Mouse (Mus musculus) liver, embryonic 11.5 days (tissue): ENCODE data around the gene Nox4. TPM values are rescaled to one million over a fixed set of nuclear protein-coding genes. Genes with fewer than 3 reads are reported as not detected.

Experiments used
- ATAC-seq: fragments of 200-750 bp; cut with Nextera tagmentation; replicated peaks from 2 replicates; pipeline ENCODE4 v1.8.0; 2017; ENCODE audit warnings: moderate number of reproducible peaks, mild to moderate bottlenecking, moderate TSS enrichment, moderate library complexity; ENCODE audit not compliant: low FRiP score
- DNase-seq: peaks from one replicate; pipeline ENCODE4 v3.0.0-alpha.2; 2017; ENCODE audit warnings: low spot score
- H3K27ac ChIP-seq: fragments of 300-500 bp; sonication (generic); 2 replicates; pipeline ENCODE4 v1.5.1; 2014; ENCODE audit warnings: mild to moderate bottlenecking, low read depth, low read length, control low read depth
- H3K27me3 ChIP-seq: fragments of 300-500 bp; sonication (generic); replicated peaks from 2 replicates; pipeline ENCODE4 v1.6.1; 2014; ENCODE audit warnings: low read length, mixed read lengths; ENCODE audit not compliant: control insufficient read depth, insufficient read depth
- H3K36me3 ChIP-seq: fragments of 300-500 bp; sonication (generic); 2 replicates; pipeline ENCODE4 v1.6.1; 2014; ENCODE audit warnings: mild to moderate bottlenecking, low read length, moderate library complexity, mixed read lengths; ENCODE audit not compliant: control insufficient read depth, insufficient read depth
- H3K4me1 ChIP-seq: fragments of 300-500 bp; sonication (generic); replicated peaks from 2 replicates; pipeline ENCODE4 v1.6.1; 2014; ENCODE audit warnings: low read length, mixed read lengths; ENCODE audit not compliant: control insufficient read depth, insufficient read depth
- H3K4me2 ChIP-seq: fragments of 300-500 bp; sonication (generic); 2 replicates; pipeline ENCODE4 v1.6.1; 2014; ENCODE audit warnings: mild to moderate bottlenecking, control low read depth, moderate library complexity
- H3K4me3 ChIP-seq: fragments of 300-500 bp; sonication (generic); 2 replicates; pipeline ENCODE4 v1.5.1; 2014; ENCODE audit warnings: low read depth, low read length, control low read depth
- H3K9ac ChIP-seq: fragments of 300-500 bp; sonication (generic); 2 replicates; pipeline ENCODE4 v1.6.1; 2014; ENCODE audit warnings: low read depth, low read length, control low read depth
- H3K9me3 ChIP-seq: fragments of 300-500 bp; sonication (generic); 2 replicates; pipeline ENCODE4 v1.6.1; 2016; ENCODE audit warnings: low read length, inconsistent platforms, mixed read lengths; ENCODE audit not compliant: control insufficient read depth
- WGBS: fragments of 180-500 bp; shearing (Covaris S2); extraction: QIAGEN DNeasy Blood & Tissue Kit; methylation state at CpG from one replicate; pipeline ENCODE4 v1.1.7; 2014; 5-methylcytosine and 5-hydroxymethylcytosine counted together
- polyA plus RNA-seq: library from polyadenylated mRNA; unstranded; fragments of >200 nt; fragmentation: Nextera tagmentation; extraction: Ambion mirVana; gene quantifications from 2 replicates; pipeline ENCODE4 v1.2.1, GENCODE M21; 2014

Nox4 gene
- 0.81 and 1.2 TPM in 2 replicates for polyA plus RNA-seq

DNA sequence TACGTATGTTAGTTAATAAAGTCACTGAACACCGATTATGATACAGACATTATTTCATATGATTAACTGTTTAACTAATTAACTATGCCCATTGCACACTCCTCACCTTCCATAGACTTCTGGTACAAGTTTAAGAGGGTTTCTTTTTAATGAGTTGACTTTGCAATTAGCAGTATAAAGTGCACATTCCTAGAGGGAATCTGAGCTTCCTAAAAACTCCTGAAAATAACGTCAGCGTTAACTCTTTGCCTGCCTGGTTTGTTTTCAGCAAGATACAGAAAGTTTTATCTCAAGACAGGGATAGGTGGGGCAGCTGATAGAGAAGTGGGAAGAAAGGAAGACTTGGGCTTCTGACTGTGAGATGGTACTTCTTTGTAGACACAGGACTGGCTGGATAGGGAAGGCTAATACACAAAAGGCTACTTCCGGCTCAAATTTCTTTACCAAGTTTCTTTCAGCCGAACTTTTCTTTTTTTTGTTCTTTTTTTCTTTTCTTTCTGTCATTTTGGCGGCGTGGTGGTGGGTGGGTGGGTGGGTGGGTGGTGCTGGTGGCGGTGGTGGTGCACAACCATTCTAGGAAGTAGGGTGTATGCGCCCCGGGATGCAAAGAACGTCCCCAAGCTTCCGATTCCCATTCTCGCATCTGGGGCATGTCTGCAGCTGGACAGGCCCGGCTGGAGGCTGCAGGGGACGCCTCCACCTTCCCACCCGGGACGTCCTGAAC is at the start of gene Nox4:
Gene Nox4 (plus strand): TSS at position 241 of the 724 bp plus-strand sequence.
- 0 out of 2 replicates have a peak within 1 kb of the TSS, but pooled peaks have one; percentile 25 for H3K27ac ChIP-seq
- peak; percentile 43; the same call in 1 of the 2 replicates for ATAC-seq

DNA sequence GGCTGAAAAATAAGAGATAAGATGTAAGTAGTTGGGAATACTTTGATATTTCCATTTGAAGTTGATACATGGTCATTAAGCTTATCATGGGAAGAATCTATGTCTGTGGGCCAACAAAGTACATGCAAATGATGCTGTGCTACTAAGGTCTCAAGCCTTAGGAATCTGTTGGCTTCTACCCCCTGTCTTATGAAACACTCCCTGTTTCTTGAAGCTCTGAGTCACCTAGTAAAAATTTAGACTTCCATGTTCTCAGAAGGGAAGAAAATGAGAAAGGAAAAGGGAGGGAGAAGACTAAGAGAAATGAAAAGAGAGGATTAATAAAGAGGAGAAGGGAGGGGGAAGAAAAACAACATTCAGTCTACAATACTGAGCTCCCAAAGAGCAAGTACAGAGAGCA is 41.1 kb upstream of the Nox4 start:
- Histone ChIP-seq H3K27me3 (no peaks in the 10 kb centered on the region), H3K9ac (no peak overlapping the region), H3K9me3 (no peaks in the 10 kb centered on the region), H3K27ac (no peak overlapping the region), H3K36me3 (no peaks in the 10 kb centered on the region), H3K4me2 (no peak overlapping the region), H3K4me1 (no peaks in the 10 kb centered on the region), H3K4me3 (no peak overlapping the region)
- ATAC-seq (no peak), DNase-seq (no peak)

More for the DNA sequence above, at the start of gene Nox4:
- DNase-seq, result no peak
- WGBS, result 9% methylated on average over 18 of the region's 18 CpGs
- no peaks in the 10 kb centered on the region for H3K4me1 ChIP-seq
- peak within 1 kb of the TSS; percentile 54 for H3K9ac ChIP-seq
- H3K36me3 ChIP-seq, result no peaks in the 10 kb centered on the region
- no peaks in the 10 kb centered on the region for H3K9me3 ChIP-seq
- no peaks in the 10 kb centered on the region for H3K27me3 ChIP-seq
- peak within 1 kb of the TSS; percentile 59 for H3K4me3 ChIP-seq
- peak within 1 kb of the TSS; percentile 69 for H3K4me2 ChIP-seq

DNA sequence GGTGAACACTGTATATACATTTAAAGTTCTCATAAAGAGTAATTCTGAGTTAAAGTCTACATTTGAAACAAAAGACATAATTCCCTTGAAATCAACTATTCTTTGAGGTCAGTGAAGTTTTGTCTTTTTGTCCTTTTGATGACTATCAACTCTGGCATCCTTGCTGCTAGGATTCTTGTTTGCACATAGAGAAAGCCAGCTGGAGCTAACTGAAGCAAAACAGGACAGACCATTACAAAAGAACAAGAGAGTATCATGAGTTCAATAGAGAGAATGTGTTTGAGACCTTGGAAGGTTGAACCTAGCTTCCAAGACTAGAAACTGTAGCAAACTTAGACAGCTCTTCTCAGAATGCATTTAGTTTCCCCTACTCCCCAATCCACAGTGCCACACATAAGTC is 24.2 kb upstream of the Nox4 start:
- Histone ChIP-seq H3K27ac (no peak overlapping the region), H3K4me3 (no peak overlapping the region), H3K4me1 (no peaks in the 10 kb centered on the region), H3K27me3 (no peaks in the 10 kb centered on the region), H3K9me3 (no peaks in the 10 kb centered on the region), H3K9ac (no peak overlapping the region), H3K4me2 (no peak overlapping the region), H3K36me3 (no peaks in the 10 kb centered on the region)
- DNase-seq (no peak), ATAC-seq (no peak)

DNA sequence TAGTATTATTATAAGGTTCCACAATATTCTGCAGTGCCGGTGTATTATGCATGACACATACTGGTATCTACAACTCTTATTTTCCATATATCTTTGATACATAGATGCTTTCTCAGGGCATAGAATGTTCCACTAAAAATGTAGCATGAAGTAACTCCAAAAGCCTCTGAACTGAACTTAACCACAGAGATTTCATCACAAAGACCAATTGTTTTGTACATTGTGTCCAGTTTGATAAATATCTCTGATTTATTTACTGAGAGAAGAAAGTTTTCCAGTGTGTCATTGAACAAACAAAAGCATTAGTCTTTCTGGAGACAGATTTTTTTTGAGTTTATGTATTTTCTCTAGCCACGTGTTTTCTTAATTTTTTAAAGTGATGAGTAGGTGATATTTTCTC is 23.1 kb upstream of the Nox4 start:
- ATAC-seq (no peak), DNase-seq (no peak)
- Histone ChIP-seq H3K4me1 (no peaks in the 10 kb centered on the region), H3K4me3 (no peak overlapping the region), H3K4me2 (no peak overlapping the region), H3K9ac (no peak overlapping the region), H3K36me3 (no peaks in the 10 kb centered on the region), H3K9me3 (no peaks in the 10 kb centered on the region), H3K27me3 (no peaks in the 10 kb centered on the region), H3K27ac (no peak overlapping the region)
- WGBS, result 71% methylated on average over 2 of the region's 2 CpGs

DNA sequence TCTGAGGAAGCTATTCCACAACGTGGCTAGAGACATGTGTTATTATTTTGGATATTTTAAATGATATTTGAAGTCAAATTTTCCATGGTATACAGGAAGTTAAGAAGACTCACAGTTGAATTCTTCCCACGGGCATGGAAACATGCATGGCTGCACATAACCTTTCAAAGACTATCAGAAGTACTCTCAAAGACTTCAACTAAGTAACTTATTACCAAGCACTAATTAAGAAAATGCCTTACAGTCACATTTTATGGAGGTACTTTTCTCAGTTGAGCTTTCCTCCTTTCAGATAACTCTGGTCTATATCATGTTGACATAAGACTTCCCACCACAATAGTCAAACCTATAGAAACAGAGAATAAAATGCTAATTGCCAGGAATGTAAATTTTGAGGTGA is 20.3 kb upstream of the Nox4 start:
- 52% methylated on average over 2 of the region's 2 CpGs for WGBS
- Histone ChIP-seq H3K4me2 (no peak overlapping the region), H3K27me3 (no peaks in the 10 kb centered on the region), H3K9me3 (no peaks in the 10 kb centered on the region), H3K4me1 (no peaks in the 10 kb centered on the region), H3K4me3 (no peak overlapping the region), H3K36me3 (no peaks in the 10 kb centered on the region), H3K9ac (no peak overlapping the region), H3K27ac (no peak overlapping the region)
- ATAC-seq, result no peak
- DNase-seq, result no peak

DNA sequence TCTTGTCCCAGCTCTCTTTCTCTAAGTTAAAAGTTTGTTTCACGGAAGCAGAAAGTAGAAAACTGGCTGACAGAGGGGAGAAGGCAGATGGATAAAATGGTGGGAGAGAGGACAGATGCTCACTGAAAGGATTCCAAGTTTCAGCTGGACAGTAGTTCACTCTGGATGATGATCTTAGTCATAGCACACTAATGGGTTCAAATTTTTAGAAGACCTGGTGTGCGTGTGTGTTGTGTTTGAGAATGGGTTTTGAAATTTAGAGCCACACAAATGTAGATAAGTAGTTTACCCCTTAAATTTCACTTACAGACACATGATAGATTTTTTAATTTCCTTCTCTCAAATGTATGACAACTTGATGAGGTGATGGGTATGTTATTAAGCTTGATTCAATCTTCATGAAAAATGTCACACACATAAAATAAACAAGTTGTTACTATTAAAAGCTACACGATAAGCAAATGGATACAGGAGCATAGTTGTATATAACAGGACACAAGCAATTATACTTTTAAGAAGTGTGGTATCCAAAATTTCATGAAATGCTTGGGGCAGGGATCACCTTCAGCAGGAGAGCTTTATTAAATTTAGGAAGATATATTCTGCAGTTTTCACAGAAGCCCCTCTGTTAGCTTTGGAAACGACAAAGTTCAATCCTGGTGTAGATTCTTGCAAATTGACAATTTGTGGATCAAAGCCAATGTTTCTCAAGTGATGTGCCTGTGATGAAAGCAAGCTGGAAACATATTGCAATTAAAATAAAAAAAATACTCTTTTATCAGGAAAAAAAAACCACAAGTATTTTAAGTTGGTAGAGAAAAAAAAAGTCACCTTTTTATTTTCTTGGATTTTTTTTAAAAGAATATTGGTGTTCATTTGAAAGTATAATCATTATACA is 18.6 kb upstream of the Nox4 start:
- H3K4me3 ChIP-seq, result no peak overlapping the region
- no peak overlapping the region for H3K27ac ChIP-seq
- H3K4me2 ChIP-seq, result no peak overlapping the region
- 82% methylated on average over 4 of the region's 4 CpGs for WGBS
- no peaks in the 10 kb centered on the region for H3K9me3 ChIP-seq
- ATAC-seq (no peak), DNase-seq (no peak)
- H3K4me1 ChIP-seq, result no peaks in the 10 kb centered on the region
- H3K9ac ChIP-seq, result no peak overlapping the region
- H3K27me3 ChIP-seq, result no peaks in the 10 kb centered on the region
- H3K36me3 ChIP-seq, result no peaks in the 10 kb centered on the region

DNA sequence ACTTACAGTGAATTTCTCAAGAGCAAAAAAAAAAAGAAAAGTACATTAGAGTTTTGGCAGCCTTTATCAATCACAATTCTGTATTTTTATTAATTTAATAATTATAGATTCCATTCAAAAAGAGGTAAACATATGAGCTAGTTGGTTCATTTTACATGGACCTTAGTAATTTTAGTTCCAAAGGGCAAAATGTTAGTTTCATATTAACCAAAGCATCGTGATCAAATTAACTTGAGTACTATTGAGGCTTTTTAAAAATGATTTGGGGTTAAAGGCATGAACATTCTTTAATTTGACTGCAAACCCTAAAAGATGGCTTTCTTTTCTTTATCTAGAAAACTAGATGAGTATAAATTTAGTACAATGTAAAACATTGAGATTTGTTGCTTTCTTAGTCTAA is 16.4 kb upstream of the Nox4 start:
- no peak overlapping the region for H3K27ac ChIP-seq
- no peak overlapping the region for H3K9ac ChIP-seq
- H3K9me3 ChIP-seq, result no peaks in the 10 kb centered on the region
- WGBS, result 77% methylated on average over 1 of the region's 1 CpGs
- no peak overlapping the region for H3K4me3 ChIP-seq
- H3K36me3 ChIP-seq, result no peaks in the 10 kb centered on the region
- ATAC-seq (no peak), DNase-seq (no peak)
- no peak overlapping the region for H3K4me2 ChIP-seq
- no peaks in the 10 kb centered on the region for H3K27me3 ChIP-seq
- no peaks in the 10 kb centered on the region for H3K4me1 ChIP-seq

DNA sequence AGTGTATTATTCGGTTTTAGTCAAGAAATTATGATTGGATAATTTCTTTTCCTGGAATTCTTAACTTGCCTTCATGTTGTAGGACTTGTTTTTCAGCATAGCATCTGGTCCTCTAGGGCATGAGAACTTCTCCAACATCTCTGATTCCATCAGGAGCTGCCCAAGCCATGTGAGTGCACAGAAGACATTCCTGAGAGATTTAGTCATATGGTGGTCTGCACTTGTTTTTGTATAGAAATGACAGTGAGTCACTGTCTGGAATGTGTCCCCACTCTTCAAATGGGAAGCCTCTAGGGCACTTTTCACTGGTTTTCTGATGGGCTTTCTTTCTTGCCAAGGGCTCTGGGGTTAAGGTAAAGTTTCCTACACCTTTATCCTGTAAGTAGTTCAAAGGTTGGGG is 4.8 kb upstream of the Nox4 start:
- no peaks in the 10 kb centered on the region for H3K9me3 ChIP-seq
- H3K27me3 ChIP-seq, result no peaks in the 10 kb centered on the region
- WGBS, result 71% methylated on average over 1 of the region's 1 CpGs
- H3K9ac ChIP-seq, result no peak overlapping the region
- ATAC-seq (no peak), DNase-seq (no peak)
- H3K36me3 ChIP-seq, result no peaks in the 10 kb centered on the region
- H3K4me1 ChIP-seq, result no peaks in the 10 kb centered on the region
- no peak overlapping the region for H3K4me3 ChIP-seq
- no peak overlapping the region for H3K27ac ChIP-seq
- no peak overlapping the region for H3K4me2 ChIP-seq
